Mouse (Mus musculus) forebrain, embryonic 14.5 days (tissue): ENCODE data around the gene Vash1. TPM values are rescaled to one million over a fixed set of nuclear protein-coding genes. Genes with fewer than 3 reads are reported as not detected.

ENCODE experiments used
- ATAC-seq: fragments of 200-750 bp; cut with Nextera tagmentation; 2 replicates; pipeline ENCODE4 v1.8.0; 2017; ENCODE audit warnings: mild to moderate bottlenecking, moderate library complexity
- DNase-seq: peaks from one replicate; pipeline ENCODE4 v3.0.0-alpha.2; 2015; ENCODE audit warnings: low spot score
- H3K27ac ChIP-seq: fragments of 300-500 bp; sonication (generic); 2 replicates; pipeline ENCODE4 v1.5.1; 2014; ENCODE audit warnings: low read depth, mild to moderate bottlenecking, control low read depth, low read length, moderate library complexity
- H3K27me3 ChIP-seq: fragments of 300-500 bp; sonication (generic); replicated peaks from 2 replicates; pipeline ENCODE4 v1.6.1; 2014; ENCODE audit warnings: low read length, control low read depth, mixed read lengths; ENCODE audit not compliant: control insufficient read depth, insufficient read depth
- H3K36me3 ChIP-seq: fragments of 300-500 bp; sonication (generic); 2 replicates; pipeline ENCODE4 v1.6.1; 2014; ENCODE audit warnings: low read length, control low read depth; ENCODE audit not compliant: control insufficient read depth, insufficient read depth
- H3K4me1 ChIP-seq: fragments of 300-500 bp; sonication (generic); 2 replicates; pipeline ENCODE4 v1.6.1; 2014; ENCODE audit warnings: antibody characterized with exemption, low read length, control low read depth; ENCODE audit not compliant: control insufficient read depth, insufficient read depth
- H3K4me2 ChIP-seq: fragments of 300-500 bp; sonication (generic); 2 replicates; pipeline ENCODE4 v1.6.1; 2014; ENCODE audit warnings: mild to moderate bottlenecking, control low read depth, low read length
- H3K4me3 ChIP-seq: fragments of 300-500 bp; sonication (generic); 2 replicates; pipeline ENCODE4 v1.5.1; 2014; ENCODE audit warnings: low read depth, low read length, control low read depth
- H3K9ac ChIP-seq: fragments of 300-500 bp; sonication (generic); 2 replicates; pipeline ENCODE4 v1.6.1; 2014; ENCODE audit warnings: mild to moderate bottlenecking, low read length, control low read depth, moderate library complexity
- H3K9me3 ChIP-seq: fragments of 300-500 bp; sonication (generic); replicated peaks from 2 replicates; pipeline ENCODE4 v1.6.1; 2016; ENCODE audit warnings: low read length, control low read depth, mixed read lengths; ENCODE audit not compliant: control insufficient read depth
- WGBS: fragments of 180-500 bp; shearing (Covaris S2); extraction: QIAGEN DNeasy Blood & Tissue Kit; methylation state at CpG from one replicate; pipeline ENCODE4 v1.1.7; 2014; 5-methylcytosine and 5-hydroxymethylcytosine counted together
- polyA plus RNA-seq: library from polyadenylated mRNA; unstranded; fragments of >200 nt; fragmentation: Nextera tagmentation; extraction: Ambion mirVana; gene quantifications from 2 replicates; pipeline ENCODE4 v1.2.1, GENCODE M21; 2014

Vash1 gene
- polyA plus RNA-seq: 25.2 and 31.7 TPM in 2 replicates

DNA sequence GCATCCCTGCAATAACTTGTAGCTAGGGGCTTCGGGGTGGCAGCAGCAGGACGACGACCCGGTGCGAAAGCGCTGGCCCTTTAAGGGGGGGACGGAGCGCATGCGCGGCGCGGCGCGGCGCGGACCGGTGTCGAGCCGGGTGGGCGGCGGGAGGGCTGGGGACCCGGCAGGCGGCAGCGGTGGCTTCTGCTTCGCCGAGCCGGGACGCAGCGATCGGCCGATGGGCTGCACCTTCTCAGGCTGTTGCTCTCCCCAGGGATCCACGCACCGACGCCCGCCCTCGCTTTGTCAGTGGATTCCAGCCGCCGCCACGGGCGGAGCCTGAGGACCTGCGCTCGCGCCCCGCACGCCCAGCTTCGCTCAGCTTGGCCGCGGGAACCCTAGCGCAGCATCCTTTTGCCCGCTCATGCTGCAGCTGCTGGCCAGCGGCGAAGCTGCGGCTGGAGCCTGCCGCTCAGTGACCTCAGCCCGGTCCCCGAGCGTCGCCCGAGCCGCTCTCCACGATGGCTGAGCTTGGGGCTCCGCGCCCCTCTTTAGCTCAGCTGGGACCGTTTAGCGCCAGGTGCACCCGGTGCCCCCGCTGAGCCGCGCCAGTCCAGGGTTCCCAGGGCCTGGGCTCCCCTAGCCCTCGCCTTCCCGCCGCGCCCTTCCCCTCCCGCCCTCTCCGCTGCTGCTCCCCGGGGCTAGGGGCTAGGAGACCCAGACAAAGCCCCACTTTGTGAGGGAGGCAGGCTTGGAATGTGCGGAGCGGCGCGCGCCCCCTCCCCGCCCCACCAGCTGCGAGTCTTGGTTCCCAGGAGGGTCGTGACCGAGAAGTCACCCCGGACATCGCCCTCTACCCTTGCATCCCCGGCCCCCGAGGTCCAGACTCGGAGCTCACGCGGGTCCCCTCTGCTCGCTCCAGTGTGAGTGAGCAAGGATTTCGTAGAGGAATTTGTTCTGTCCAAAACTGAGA, at the start of gene Vash1:
Gene Vash1 (plus strand): TSS at position 110 of the 955 bp plus-strand sequence.
- Histone ChIP-seq H3K9ac (peak within 1 kb of the TSS; percentile 99), H3K4me2 (peak within 1 kb of the TSS; percentile 56), H3K36me3 (peaks cover 11% of the 10 kb centered on the region), H3K4me1 (peaks cover 24% of the 10 kb centered on the region), H3K27ac (peak within 1 kb of the TSS; percentile 96), H3K27me3 (no peaks in the 10 kb centered on the region), H3K9me3 (no peaks in the 10 kb centered on the region), H3K4me3 (peak within 1 kb of the TSS; percentile 96)
- ATAC-seq (peak; percentile 87), DNase-seq (peak; percentile 85)
- WGBS: under 1% methylated on average over 92 of the region's 94 CpGs

DNA sequence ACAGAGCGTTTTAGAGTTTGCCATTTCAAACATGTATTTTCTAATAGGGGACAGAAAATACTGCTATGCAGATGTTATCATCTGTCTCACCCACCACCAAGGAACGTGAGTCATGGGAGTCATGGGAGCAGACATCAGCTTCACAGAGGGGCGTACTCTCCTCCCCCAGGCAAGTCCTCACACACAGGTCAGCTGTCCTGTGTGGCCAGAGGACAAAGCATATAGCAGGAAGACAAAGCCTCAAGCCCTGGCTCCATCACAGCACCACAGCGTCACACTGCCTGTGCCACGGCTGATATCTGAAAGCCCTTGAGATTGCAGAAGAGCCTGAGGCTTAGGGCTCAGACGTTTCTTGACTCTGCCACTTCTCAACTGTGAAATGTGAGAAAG, 49.7 kb upstream of the Vash1 start:
- Histone ChIP-seq H3K4me1 (no peaks in the 10 kb centered on the region), H3K4me3 (no peak overlapping the region), H3K36me3 (no peaks in the 10 kb centered on the region), H3K9me3 (no peaks in the 10 kb centered on the region), H3K9ac (no peak overlapping the region), H3K4me2 (no peak overlapping the region), H3K27me3 (no peaks in the 10 kb centered on the region), H3K27ac (no peak overlapping the region)
- no peak for DNase-seq
- 82% methylated on average over 6 of the region's 6 CpGs for WGBS
- no peak for ATAC-seq

DNA sequence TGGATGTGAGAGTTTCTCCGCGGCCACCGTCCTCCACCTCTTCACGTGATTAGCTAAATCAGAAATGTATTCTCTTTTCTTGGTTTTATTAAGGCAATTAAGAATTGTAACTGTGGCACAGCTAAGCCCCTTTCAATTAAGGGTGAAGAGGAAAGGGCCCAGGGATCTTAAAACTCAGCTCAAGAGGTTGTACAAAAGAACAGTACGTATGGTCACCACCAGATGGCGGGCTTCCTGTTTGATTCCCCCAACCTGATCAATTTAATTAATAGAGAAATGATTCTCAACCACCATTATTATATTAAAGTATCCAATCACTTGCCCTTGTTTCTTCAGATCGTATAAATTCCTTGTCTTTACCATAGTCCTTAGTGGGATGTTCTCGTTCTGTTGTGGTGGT, 36.7 kb upstream of the Vash1 start:
- Histone ChIP-seq H3K9ac (no peak overlapping the region), H3K4me3 (no peak overlapping the region), H3K4me1 (peaks cover 10% of the 10 kb centered on the region), H3K36me3 (no peaks in the 10 kb centered on the region), H3K4me2 (no peak overlapping the region), H3K27ac (no peak overlapping the region), H3K9me3 (no peaks in the 10 kb centered on the region), H3K27me3 (no peaks in the 10 kb centered on the region)
- DNase-seq: peak; percentile 68
- no peak for ATAC-seq
- 28% methylated on average over 8 of the region's 8 CpGs for WGBS

DNA sequence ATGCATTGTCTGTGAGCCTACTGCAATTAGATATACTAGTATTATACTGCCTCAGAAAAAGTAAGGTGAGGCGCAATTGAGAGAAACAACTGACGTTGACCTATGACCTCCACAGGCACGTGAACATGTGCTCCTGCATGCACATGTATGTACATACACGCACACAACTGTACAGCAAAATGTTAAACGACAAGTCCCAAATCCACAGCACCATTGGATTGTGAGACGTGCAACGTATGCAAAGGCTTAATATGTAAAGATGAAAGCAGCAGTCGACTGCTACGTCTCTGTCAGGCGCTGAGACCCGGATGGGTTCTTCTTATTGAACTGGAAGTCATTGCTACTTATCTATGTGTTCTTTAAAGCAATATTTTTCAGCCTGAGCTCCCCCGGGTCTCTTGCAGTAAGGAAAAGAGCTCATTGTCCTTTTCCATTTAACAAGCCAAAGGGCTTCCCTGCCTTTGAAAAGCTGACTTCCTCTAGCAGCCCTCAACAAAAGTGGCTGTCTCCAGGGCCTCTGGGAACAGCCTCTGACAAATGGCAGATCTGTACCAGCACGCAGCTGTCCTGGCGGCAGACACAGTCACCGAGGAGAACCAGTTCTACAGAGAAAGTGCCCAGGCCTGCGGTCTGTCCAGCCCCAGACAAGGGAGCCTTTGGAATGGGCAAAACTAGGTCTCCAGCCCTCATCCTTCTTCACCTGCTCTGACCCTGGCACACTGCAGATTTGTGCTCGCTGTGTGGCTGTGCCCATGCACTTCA, 33.8 kb upstream of the Vash1 start:
- Histone ChIP-seq H3K4me1 (peaks cover 20% of the 10 kb centered on the region), H3K27me3 (no peaks in the 10 kb centered on the region), H3K4me2 (no peak overlapping the region), H3K4me3 (no peak overlapping the region), H3K27ac (no peak overlapping the region; the same call in 1 of the 2 replicates), H3K36me3 (no peaks in the 10 kb centered on the region), H3K9me3 (no peaks in the 10 kb centered on the region), H3K9ac (no peak overlapping the region)
- DNase-seq: peak; percentile 49
- ATAC-seq: peak; percentile 29; the same call in 1 of the 2 replicates
- WGBS: 63% methylated on average over 17 of the region's 17 CpGs

DNA sequence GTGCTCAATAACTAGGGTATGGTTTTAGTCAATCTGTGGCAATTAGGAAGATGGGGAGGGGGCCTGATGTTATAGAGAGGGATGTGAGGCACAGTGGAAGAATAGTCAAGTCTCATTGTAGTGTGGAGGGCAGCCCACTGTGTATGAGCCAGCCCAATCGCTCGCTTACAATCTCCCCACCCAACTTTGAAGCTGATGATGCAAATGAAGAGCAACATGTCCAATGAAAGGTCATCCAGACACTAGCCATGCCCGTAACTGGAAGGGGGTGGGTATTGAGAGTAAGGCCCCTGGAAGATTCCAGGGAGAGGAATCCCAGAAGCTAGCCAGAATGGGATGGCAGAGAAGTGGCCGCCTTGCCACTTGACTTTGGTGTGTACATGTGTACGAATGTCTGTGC, 33.0 kb upstream of the Vash1 start:
- Histone ChIP-seq H3K9me3 (no peaks in the 10 kb centered on the region), H3K4me3 (no peak overlapping the region), H3K36me3 (no peaks in the 10 kb centered on the region), H3K4me1 (peaks cover 20% of the 10 kb centered on the region), H3K27me3 (no peaks in the 10 kb centered on the region), H3K9ac (no peak overlapping the region), H3K4me2 (no peak overlapping the region), H3K27ac (no peak overlapping the region)
- WGBS: 93% methylated on average over 5 of the region's 5 CpGs
- DNase-seq: no peak
- ATAC-seq: no peak

DNA sequence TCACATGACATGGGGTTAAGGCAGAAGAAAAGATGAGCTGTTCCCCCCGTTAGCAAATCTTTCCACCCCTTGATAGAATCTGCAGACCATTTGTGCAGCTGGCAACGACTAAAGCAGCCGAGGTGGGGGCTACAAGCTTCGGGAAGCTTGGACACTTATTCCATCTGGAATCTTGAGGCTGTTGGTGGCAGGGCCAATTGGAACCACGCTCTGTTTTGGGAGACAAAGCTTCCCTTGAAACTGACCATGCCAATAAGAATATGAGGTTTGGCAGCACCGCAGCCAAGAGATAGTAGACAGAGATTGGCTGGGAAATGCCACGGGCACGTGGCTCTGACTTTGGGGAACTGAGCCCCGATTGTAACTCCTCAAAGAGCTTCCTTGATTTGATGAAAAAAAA, 31.7 kb upstream of the Vash1 start:
- Histone ChIP-seq H3K4me1 (peaks cover 20% of the 10 kb centered on the region), H3K4me3 (no peak overlapping the region), H3K4me2 (peak overlapping the region; percentile 4; the same call in 1 of the 2 replicates), H3K9me3 (no peaks in the 10 kb centered on the region), H3K9ac (no peak overlapping the region), H3K36me3 (no peaks in the 10 kb centered on the region), H3K27me3 (no peaks in the 10 kb centered on the region), H3K27ac (peak overlapping the region; percentile 58; the same call in 1 of the 2 replicates)
- WGBS: 23% methylated on average over 9 of the region's 9 CpGs
- DNase-seq (peak; percentile 56), ATAC-seq (peak; percentile 37; the same call in 1 of the 2 replicates)

DNA sequence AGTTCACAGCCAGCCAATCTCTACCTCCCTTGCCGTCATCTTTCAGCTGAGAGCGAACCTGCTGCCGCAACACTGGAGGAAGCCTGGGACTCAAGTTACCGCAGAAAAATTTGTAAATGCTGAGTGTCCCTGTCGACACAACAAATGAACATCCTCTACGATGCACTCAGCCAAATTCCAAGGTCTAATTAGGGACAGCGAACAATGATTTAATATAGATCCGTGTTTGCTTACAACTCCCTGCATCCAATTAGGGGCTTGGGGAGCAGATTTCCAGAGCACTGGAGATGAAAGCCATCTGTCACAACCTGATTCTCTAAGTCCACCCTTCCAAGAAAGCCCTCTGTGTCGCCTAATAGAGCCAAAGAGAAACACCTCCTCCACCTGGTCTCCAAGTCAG, 31.2 kb upstream of the Vash1 start:
- Histone ChIP-seq H3K4me2 (peak overlapping the region; percentile 4; the same call in 1 of the 2 replicates), H3K9ac (no peak overlapping the region), H3K27me3 (no peaks in the 10 kb centered on the region), H3K36me3 (no peaks in the 10 kb centered on the region), H3K4me1 (peaks cover 23% of the 10 kb centered on the region), H3K9me3 (no peaks in the 10 kb centered on the region), H3K27ac (peak overlapping the region; percentile 58; the same call in 1 of the 2 replicates), H3K4me3 (no peak overlapping the region)
- WGBS: 9% methylated on average over 9 of the region's 9 CpGs
- DNase-seq (peak; percentile 83), ATAC-seq (peak; percentile 54)

DNA sequence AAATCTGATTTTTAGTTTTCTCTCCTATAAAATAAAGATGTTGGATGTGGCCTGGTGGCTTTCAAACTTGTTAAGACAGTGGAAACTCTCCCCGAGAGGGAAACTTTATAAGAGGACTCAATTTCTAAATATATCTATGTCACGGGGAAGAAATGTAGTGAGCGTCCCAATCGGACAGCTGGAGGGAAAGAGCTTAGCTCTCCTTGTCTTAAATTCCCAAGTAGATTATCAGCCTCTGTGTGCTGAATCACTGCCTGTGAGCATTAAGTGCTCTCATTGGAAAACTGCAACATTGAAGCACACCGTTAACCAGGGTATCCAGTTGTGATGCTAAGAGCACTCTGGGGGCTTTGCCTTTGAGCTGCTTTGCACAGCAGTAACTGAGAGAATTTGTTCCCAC, 30.8 kb upstream of the Vash1 start:
- 46% methylated on average over 5 of the region's 5 CpGs for WGBS
- H3K4me2 ChIP-seq: no peak overlapping the region
- peaks cover 26% of the 10 kb centered on the region for H3K4me1 ChIP-seq
- 0 out of 2 replicates have a peak overlapping the region, but pooled peaks have one; percentile 58 for H3K27ac ChIP-seq
- DNase-seq (no peak), ATAC-seq (no peak)
- H3K9ac ChIP-seq: no peak overlapping the region
- no peaks in the 10 kb centered on the region for H3K9me3 ChIP-seq
- no peaks in the 10 kb centered on the region for H3K36me3 ChIP-seq
- no peak overlapping the region for H3K4me3 ChIP-seq
- no peaks in the 10 kb centered on the region for H3K27me3 ChIP-seq
